Mouse (Mus musculus): ENCODE measurements around the gene Mbnl1. TPM values are rescaled to one million over a fixed set of nuclear protein-coding genes. Genes with fewer than 3 reads are reported as not detected.
A peak's percentile ranks its signal among the peaks of the same experiment; 100 is the strongest.

Mbnl1 gene
- polyA plus RNA-seq, 1 experiment from 2014 or later = 93.2 TPM

GRCm38 (mm10) chr3:60524127-60524526 is 51.5 kb downstream of the Mbnl1 start:
- H3K4me1 ChIP-seq (ENCODE audit: control insufficient read depth in 2 of 2, insufficient read depth in 2 of 2, low read length in 2 of 2) = peaks cover 9 to 45% of the 10 kb centered on the region in 2 experiments
- WGBS = 88% methylated on average over 1 of the region's 1 CpGs

GRCm38 (mm10) chr3:60531286-60531685 is 58.7 kb downstream of the Mbnl1 start:
- no peaks in the 10 kb centered on the region for H3K9me3 ChIP-seq (ENCODE audit: control insufficient read depth, low read length)
- H3K27me3 ChIP-seq (ENCODE audit: control insufficient read depth, insufficient read depth, low read length) = no peaks in the 10 kb centered on the region
- H3K27ac ChIP-seq (replicated peaks in 1 of 2; ENCODE audit: control insufficient read depth in 1 of 2, insufficient read depth in 1 of 2, low read depth in 2 of 2, low read length in 2 of 2) = peak overlapping the region; percentile 52 to 90; a peak in 3 of 4 replicates
- peak overlapping the region in 1 of 2 experiments; percentile 46; a peak in 2 of 4 replicates for H3K4me3 ChIP-seq (ENCODE audit: control insufficient read depth in 1 of 2, insufficient read depth in 1 of 2, low read depth in 1 of 2, low read length in 2 of 2)
- peak overlapping the region; percentile 45 for H3K9ac ChIP-seq (ENCODE audit: low read length)
- no peaks in the 10 kb centered on the region for H3K36me3 ChIP-seq (ENCODE audit: control insufficient read depth, insufficient read depth, low read length)
- peak overlapping the region; percentile 79 for H3K4me2 ChIP-seq (ENCODE audit: low read length)
- 47% methylated on average over 5 of the region's 5 CpGs for WGBS
- peaks cover 9 to 63% of the 10 kb centered on the region in 2 experiments for H3K4me1 ChIP-seq (ENCODE audit: control insufficient read depth in 2 of 2, insufficient read depth in 2 of 2, low read length in 2 of 2)
- no peak for ATAC-seq (ENCODE audit: insufficient number of reproducible peaks, insufficient read depth, low FRiP score, low read depth)

More at GRCm38 (mm10) chr3:60524127-60524526, 51.5 kb downstream of the Mbnl1 start:
- no peaks in the 10 kb centered on the region for H3K9me3 ChIP-seq (ENCODE audit: control insufficient read depth, low read length)
- no peaks in the 10 kb centered on the region for H3K27me3 ChIP-seq (ENCODE audit: control insufficient read depth, insufficient read depth, low read length)
- no peak overlapping the region for H3K4me3 ChIP-seq (ENCODE audit: control insufficient read depth in 1 of 2, insufficient read depth in 1 of 2, low read depth in 1 of 2, low read length in 2 of 2)
- no peak overlapping the region for H3K27ac ChIP-seq (replicated peaks in 1 of 2; ENCODE audit: control insufficient read depth in 1 of 2, insufficient read depth in 1 of 2, low read depth in 2 of 2, low read length in 2 of 2)
- no peaks in the 10 kb centered on the region for H3K36me3 ChIP-seq (ENCODE audit: control insufficient read depth, insufficient read depth, low read length)
- no peak overlapping the region for H3K9ac ChIP-seq (ENCODE audit: low read length)
- ATAC-seq (ENCODE audit: insufficient number of reproducible peaks, insufficient read depth, low FRiP score, low read depth) = no peak
- H3K4me2 ChIP-seq (ENCODE audit: low read length) = no peak overlapping the region

DNA sequence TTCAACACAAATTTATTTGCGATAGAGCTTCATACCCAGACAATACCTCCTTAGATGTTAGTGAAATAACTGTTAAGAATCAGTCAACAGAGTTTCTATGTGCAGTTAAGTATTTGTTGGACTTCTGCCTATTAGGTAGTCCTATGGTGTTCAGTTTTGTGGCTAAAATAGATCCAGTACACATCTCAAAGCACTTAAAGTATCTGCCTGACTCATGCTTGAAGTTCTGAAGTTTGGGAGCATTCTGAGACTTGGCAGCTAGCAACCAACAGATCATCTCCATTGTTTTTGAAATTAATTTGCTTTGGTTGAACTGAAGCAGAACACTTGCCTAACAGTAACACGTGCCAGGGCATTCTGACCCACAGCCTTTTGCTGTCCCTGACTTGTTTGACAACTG is 59.2 kb downstream of the Mbnl1 start:
- peak overlapping the region; percentile 56; the same call in 1 of the 2 replicates for H3K9ac ChIP-seq (ENCODE audit: low read length)
- H3K9me3 ChIP-seq (ENCODE audit: control insufficient read depth, low read length) = no peaks in the 10 kb centered on the region
- H3K4me1 ChIP-seq (ENCODE audit: control insufficient read depth in 2 of 2, insufficient read depth in 2 of 2, low read length in 2 of 2) = peaks cover 9 to 58% of the 10 kb centered on the region in 2 experiments
- peak overlapping the region; percentile 79 for H3K4me2 ChIP-seq (ENCODE audit: low read length)
- 60% methylated on average over 2 of the region's 2 CpGs for WGBS
- no peak overlapping the region for H3K4me3 ChIP-seq (ENCODE audit: control insufficient read depth in 1 of 2, insufficient read depth in 1 of 2, low read depth in 1 of 2, low read length in 2 of 2)
- no peak for ATAC-seq (ENCODE audit: insufficient number of reproducible peaks, insufficient read depth, low FRiP score, low read depth)
- no peaks in the 10 kb centered on the region for H3K27me3 ChIP-seq (ENCODE audit: control insufficient read depth, insufficient read depth, low read length)
- H3K36me3 ChIP-seq (ENCODE audit: control insufficient read depth, insufficient read depth, low read length) = no peaks in the 10 kb centered on the region
- H3K27ac ChIP-seq (replicated peaks in 1 of 2; ENCODE audit: control insufficient read depth in 1 of 2, insufficient read depth in 1 of 2, low read depth in 2 of 2, low read length in 2 of 2) = peak overlapping the region; percentile 73 to 90; a peak in 3 of 4 replicates

DNA sequence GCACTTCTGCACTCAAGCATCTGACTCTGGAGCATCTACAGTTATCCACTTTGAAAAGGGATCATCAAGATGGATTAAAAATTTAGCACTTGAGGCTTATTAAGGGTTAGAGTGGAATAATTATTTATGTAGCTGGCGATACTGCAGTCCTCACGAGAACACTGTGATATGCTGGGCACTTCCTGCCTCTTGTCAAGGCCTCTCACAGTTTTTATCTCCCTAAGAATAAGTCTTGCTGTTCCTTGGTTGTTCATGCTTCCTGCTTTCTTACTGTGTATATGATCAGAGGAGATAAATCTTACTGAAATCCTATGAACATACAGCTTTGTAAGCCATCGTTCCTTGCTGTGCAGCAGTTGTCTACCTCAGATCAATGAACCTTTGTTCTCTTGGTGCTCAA is 62.6 kb downstream of the Mbnl1 start:
- Histone ChIP-seq H3K9ac (ENCODE audit: low read length) (no peak overlapping the region), H3K4me1 (ENCODE audit: control insufficient read depth in 2 of 2, insufficient read depth in 2 of 2, low read length in 2 of 2) (peaks cover 0 to 47% of the 10 kb centered on the region in 2 experiments; a peak in 3 of 4 replicates), H3K36me3 (ENCODE audit: control insufficient read depth, insufficient read depth, low read length) (no peaks in the 10 kb centered on the region), H3K4me2 (ENCODE audit: low read length) (no peak overlapping the region), H3K27me3 (ENCODE audit: control insufficient read depth, insufficient read depth, low read length) (no peaks in the 10 kb centered on the region), H3K9me3 (ENCODE audit: control insufficient read depth, low read length) (no peaks in the 10 kb centered on the region), H3K27ac (replicated peaks in 1 of 2; ENCODE audit: control insufficient read depth in 1 of 2, insufficient read depth in 1 of 2, low read depth in 2 of 2, low read length in 2 of 2) (peak overlapping the region in 1 of 2 experiments; percentile 31; a peak in 1 of 4 replicates), H3K4me3 (ENCODE audit: control insufficient read depth in 1 of 2, insufficient read depth in 1 of 2, low read depth in 1 of 2, low read length in 2 of 2) (no peak overlapping the region)
- 30% methylated on average over 3 of the region's 3 CpGs for WGBS
- ATAC-seq (ENCODE audit: insufficient number of reproducible peaks, insufficient read depth, low FRiP score, low read depth) = no peak

- WGBS = 74% methylated on average over 2 of the region's 2 CpGs
- no peak overlapping the region for H3K9ac ChIP-seq (ENCODE audit: low read length)
- no peaks in the 10 kb centered on the region for H3K9me3 ChIP-seq (ENCODE audit: control insufficient read depth, low read length)
- H3K4me1 ChIP-seq (ENCODE audit: control insufficient read depth in 2 of 2, insufficient read depth in 2 of 2, low read length in 2 of 2) = peaks cover 0 to 39% of the 10 kb centered on the region in 2 experiments; a peak in 3 of 4 replicates
- H3K4me2 ChIP-seq (ENCODE audit: low read length) = no peak overlapping the region
- no peak overlapping the region for H3K27ac ChIP-seq (replicated peaks in 1 of 2; ENCODE audit: control insufficient read depth in 1 of 2, insufficient read depth in 1 of 2, low read depth in 2 of 2, low read length in 2 of 2)
- no peaks in the 10 kb centered on the region for H3K36me3 ChIP-seq (ENCODE audit: control insufficient read depth, insufficient read depth, low read length)
- H3K27me3 ChIP-seq (ENCODE audit: control insufficient read depth, insufficient read depth, low read length) = no peaks in the 10 kb centered on the region
- no peak overlapping the region for H3K4me3 ChIP-seq (ENCODE audit: control insufficient read depth in 1 of 2, insufficient read depth in 1 of 2, low read depth in 1 of 2, low read length in 2 of 2)
- no peak for ATAC-seq (ENCODE audit: insufficient number of reproducible peaks, insufficient read depth, low FRiP score, low read depth)
These were observed 64.4 kb downstream of the Mbnl1 start for GRCm38 (mm10) chr3:60537063-60537462.

DNA sequence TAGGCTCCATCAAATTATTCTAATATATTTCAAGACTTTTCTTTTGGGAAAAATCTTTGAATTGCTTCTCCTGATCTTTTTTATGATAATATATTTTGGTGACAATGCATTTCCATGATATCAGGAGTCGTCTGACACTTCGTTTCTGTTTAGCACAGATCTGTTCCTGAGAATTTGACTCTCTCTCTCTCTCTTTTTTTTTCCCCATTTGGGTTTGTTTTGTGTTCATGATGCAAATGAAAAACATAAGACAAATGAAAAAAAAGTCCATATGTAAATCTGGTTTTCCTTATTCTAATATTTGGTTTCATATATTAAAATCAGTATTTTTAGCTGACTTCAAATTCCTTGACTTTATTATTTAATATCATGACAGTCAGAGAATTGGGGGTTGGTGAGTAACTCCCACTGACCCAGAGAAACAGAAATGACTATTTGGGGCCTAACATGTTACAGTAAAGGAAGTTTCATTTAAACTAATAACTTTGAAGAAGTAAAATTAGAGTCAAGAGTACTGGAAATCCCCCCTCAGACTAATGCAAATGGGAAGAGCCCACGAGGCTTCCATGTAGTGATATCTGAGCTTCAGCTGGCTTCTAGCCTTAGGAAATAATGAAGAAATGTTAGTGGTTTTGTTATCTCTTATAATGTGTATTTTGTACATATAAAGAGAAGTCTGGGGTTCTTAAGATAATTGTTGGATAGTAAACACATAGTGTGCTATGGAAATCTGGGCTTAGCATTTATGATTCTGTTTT is 65.8 kb downstream of the Mbnl1 start:
- no peak for ATAC-seq (ENCODE audit: insufficient number of reproducible peaks, insufficient read depth, low FRiP score, low read depth)
- H3K4me3 ChIP-seq (ENCODE audit: control insufficient read depth in 1 of 2, insufficient read depth in 1 of 2, low read depth in 1 of 2, low read length in 2 of 2) = no peak overlapping the region

DNA sequence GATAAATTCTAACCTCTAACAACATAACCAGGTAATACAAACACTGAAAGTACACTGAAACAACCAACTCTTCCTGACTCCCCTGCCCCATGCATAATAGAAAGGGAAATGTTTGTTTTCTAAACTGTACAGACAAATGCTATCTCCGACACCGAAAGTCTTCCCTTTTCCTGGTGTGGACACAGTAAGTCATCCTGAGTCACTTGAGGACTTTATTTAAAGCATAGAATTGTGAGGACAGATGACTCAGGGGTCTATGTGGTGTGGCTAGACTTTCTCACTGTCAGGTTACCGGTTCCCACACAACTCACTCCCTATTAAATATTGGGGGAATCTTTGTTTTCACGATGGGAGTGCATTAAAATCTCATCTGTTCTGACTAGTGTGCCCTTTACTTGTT is 68.5 kb downstream of the Mbnl1 start:
- Histone ChIP-seq H3K36me3 (ENCODE audit: control insufficient read depth, insufficient read depth, low read length) (no peaks in the 10 kb centered on the region), H3K27me3 (ENCODE audit: control insufficient read depth, insufficient read depth, low read length) (no peaks in the 10 kb centered on the region), H3K9me3 (ENCODE audit: control insufficient read depth, low read length) (no peaks in the 10 kb centered on the region), H3K4me1 (ENCODE audit: control insufficient read depth in 2 of 2, insufficient read depth in 2 of 2, low read length in 2 of 2) (peaks cover under 1 to 24% of the 10 kb centered on the region in 2 experiments), H3K4me2 (ENCODE audit: low read length) (no peak overlapping the region), H3K9ac (ENCODE audit: low read length) (no peak overlapping the region), H3K4me3 (ENCODE audit: control insufficient read depth in 1 of 2, insufficient read depth in 1 of 2, low read depth in 1 of 2, low read length in 2 of 2) (no peak overlapping the region), H3K27ac (replicated peaks in 1 of 2; ENCODE audit: control insufficient read depth in 1 of 2, insufficient read depth in 1 of 2, low read depth in 2 of 2, low read length in 2 of 2) (no peak overlapping the region)
- no peak for ATAC-seq (ENCODE audit: insufficient number of reproducible peaks, insufficient read depth, low FRiP score, low read depth)
- WGBS = 65% methylated on average over 4 of the region's 4 CpGs

More for the DNA sequence above, 65.8 kb downstream of the Mbnl1 start:
- Histone ChIP-seq H3K4me1 (ENCODE audit: control insufficient read depth in 2 of 2, insufficient read depth in 2 of 2, low read length in 2 of 2) (peaks cover 0 to 37% of the 10 kb centered on the region in 2 experiments; a peak in 2 of 4 replicates), H3K27ac (replicated peaks in 1 of 2; ENCODE audit: control insufficient read depth in 1 of 2, insufficient read depth in 1 of 2, low read depth in 2 of 2, low read length in 2 of 2) (no peak overlapping the region), H3K9me3 (ENCODE audit: control insufficient read depth, low read length) (no peaks in the 10 kb centered on the region), H3K36me3 (ENCODE audit: control insufficient read depth, insufficient read depth, low read length) (no peaks in the 10 kb centered on the region), H3K9ac (ENCODE audit: low read length) (no peak overlapping the region), H3K27me3 (ENCODE audit: control insufficient read depth, insufficient read depth, low read length) (no peaks in the 10 kb centered on the region), H3K4me2 (ENCODE audit: low read length) (no peak overlapping the region)
- 84% methylated on average over 3 of the region's 3 CpGs for WGBS

All from heart, embryonic 14.5 days (tissue).